Mouse (Mus musculus) cerebellum, adult 2 months (tissue): ENCODE data around the gene Sgms1. TPM values are rescaled to one million over a fixed set of nuclear protein-coding genes. Genes with fewer than 3 reads are reported as not detected.

Source experiments
- DNase-seq, 2 experiments: peaks; one replicate each; pipeline ENCODE4 v3.0.0; 2021
- H3K27ac ChIP-seq: fragments of 200-500 bp; 2 replicates; pipeline ENCODE4 v1.5.1; 2012; ENCODE audit warnings: low read length, control low read depth, inconsistent platforms; ENCODE audit not compliant: insufficient read depth
- H3K27me3 ChIP-seq: fragments of 200-500 bp; 2 replicates; pipeline ENCODE4 v1.6.1; 2012; ENCODE audit warnings: inconsistent platforms, mild to moderate bottlenecking, low read length, moderate library complexity; ENCODE audit not compliant: control insufficient read depth, insufficient read depth
- H3K4me1 ChIP-seq: fragments of 200-500 bp; 2 replicates; pipeline ENCODE4 v1.6.1; 2011; ENCODE audit warnings: low read length; ENCODE audit not compliant: control insufficient read depth, insufficient read depth
- H3K4me3 ChIP-seq: fragments of 200-500 bp; replicated peaks from 2 replicates; pipeline ENCODE3; 2011; ENCODE audit warnings: mild to moderate bottlenecking, low read depth, low read length, control low read depth; ENCODE audit not compliant: insufficient read depth
- CTCF ChIP-seq: fragments of 200-500 bp; IDR thresholded peaks from 2 replicates; pipeline ENCODE4 v1.5.1; 2011; ENCODE audit warnings: low read depth, mild to moderate bottlenecking, control low read depth, low read length, moderate library complexity, borderline replicate concordance; ENCODE audit not compliant: insufficient read depth
- POLR2A ChIP-seq: fragments of 200-500 bp; IDR thresholded peaks from 2 replicates; pipeline ENCODE4 v1.6.1; 2011; ENCODE audit warnings: low read length, control low read depth, borderline replicate concordance; ENCODE audit not compliant: insufficient read depth
- WGBS: fragments of 180-500 bp; shearing (Covaris S2); methylation state at CpG from one replicate; pipeline ENCODE4 v1.1.7; 2018; 5-methylcytosine and 5-hydroxymethylcytosine counted together
- polyA plus RNA-seq: library from polyadenylated mRNA; depleted of rRNA; stranded (reverse); fragments of >200 nt; gene quantifications from 2 replicates; pipeline ENCODE4 v1.2.3, GENCODE M21; 2012

Sgms1 gene
- polyA plus RNA-seq, 1 experiment, result 34.7 TPM

DNA sequence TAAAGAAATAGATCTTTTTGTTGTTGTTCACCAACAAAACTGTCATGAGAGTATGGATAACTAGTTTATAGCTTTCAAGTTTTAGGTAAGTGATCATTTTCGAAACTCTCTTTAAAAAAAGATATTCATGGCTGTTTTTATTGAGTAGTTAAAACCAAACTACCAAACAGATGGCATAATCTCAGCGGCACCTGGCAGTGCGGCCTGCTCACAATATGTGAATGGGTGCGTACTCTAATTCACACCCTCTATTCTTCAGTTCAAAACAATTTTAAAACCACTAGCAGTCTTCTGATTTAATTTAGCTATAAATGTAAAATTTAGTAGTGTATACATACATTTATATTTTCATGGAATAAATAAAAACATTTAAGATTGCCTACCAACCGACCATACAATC is 266.3 kb downstream of the Sgms1 start:
- 59% methylated on average over 5 of the region's 5 CpGs for WGBS
- Histone ChIP-seq H3K27ac (no peak overlapping the region), H3K27me3 (no peaks in the 10 kb centered on the region), H3K4me3 (no peak overlapping the region), H3K4me1 (no peaks in the 10 kb centered on the region)
- no peak for DNase-seq
- TF ChIP-seq CTCF (no peak), POLR2A (no peak)

DNA sequence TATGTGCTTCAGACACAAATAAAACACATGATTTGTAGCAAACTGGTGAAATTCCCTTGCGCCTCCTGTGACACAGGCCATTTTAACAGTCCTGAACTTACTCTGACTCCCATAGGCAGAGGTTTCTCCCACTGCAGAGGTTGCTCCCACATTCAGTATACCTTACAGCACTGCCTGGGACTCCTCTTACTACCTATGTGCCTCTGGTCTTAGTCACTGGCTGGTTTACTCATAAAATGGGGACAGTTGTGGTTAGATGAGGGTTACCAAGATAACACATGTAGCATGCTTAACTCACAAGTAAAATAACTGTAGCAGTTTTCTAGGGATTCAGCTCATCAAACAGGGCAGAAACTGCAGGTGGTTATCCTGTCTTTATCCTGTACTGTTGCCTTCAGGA is 268.7 kb downstream of the Sgms1 start:
- TF ChIP-seq CTCF (no peak), POLR2A (no peak)
- no peak for DNase-seq
- WGBS, result 98% methylated on average over 1 of the region's 1 CpGs
- H3K4me3 ChIP-seq, result no peak overlapping the region
- no peaks in the 10 kb centered on the region for H3K27me3 ChIP-seq
- H3K4me1 ChIP-seq, result no peaks in the 10 kb centered on the region
- H3K27ac ChIP-seq, result no peak overlapping the region

DNA sequence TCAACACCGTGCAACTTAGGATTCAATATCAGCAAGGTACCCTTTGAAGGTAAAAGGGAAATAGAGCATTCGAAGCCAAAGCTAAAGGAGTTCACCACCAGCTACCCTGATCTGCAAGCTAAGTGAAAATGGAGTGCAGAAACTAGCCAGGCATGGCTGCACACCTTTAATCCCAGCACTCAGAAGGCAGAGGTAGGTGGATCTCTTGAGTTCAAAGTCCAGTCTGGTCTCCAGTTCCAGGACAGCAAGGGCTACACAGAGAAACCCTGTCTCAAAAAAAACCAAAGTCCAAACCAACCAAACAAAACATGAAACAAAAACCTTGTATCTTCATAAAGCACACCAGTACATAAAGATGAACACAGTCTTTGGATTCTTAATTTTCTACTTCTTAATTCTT is 269.8 kb downstream of the Sgms1 start:
- Histone ChIP-seq H3K27me3 (no peaks in the 10 kb centered on the region), H3K27ac (no peak overlapping the region), H3K4me1 (no peaks in the 10 kb centered on the region), H3K4me3 (no peak overlapping the region)
- WGBS, result 92% methylated on average over 2 of the region's 2 CpGs
- TF ChIP-seq POLR2A (no peak), CTCF (no peak)
- DNase-seq, result no peak

DNA sequence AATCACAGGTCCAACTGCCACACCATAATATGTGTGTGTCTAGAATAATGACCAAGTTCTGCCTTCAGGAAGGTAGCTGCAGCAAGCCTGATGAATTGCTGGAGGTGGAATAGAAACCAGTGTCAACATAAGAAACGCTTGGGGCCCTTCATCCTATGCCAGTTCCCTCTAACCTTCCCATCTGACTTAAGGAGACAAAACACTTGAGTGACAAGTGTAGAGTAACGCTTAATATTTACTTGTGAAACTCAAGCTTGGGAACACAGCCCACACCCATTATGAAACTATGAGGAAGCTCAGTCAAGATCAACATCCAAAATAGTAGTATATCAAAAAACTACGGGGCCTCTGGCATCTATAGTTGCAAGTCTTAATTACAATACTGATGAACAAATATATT is 271.0 kb downstream of the Sgms1 start:
- Histone ChIP-seq H3K4me3 (no peak overlapping the region), H3K27me3 (no peaks in the 10 kb centered on the region), H3K4me1 (no peaks in the 10 kb centered on the region), H3K27ac (no peak overlapping the region)
- 92% methylated on average over 3 of the region's 3 CpGs for WGBS
- no peak for DNase-seq
- TF ChIP-seq CTCF (no peak), POLR2A (no peak)

DNA sequence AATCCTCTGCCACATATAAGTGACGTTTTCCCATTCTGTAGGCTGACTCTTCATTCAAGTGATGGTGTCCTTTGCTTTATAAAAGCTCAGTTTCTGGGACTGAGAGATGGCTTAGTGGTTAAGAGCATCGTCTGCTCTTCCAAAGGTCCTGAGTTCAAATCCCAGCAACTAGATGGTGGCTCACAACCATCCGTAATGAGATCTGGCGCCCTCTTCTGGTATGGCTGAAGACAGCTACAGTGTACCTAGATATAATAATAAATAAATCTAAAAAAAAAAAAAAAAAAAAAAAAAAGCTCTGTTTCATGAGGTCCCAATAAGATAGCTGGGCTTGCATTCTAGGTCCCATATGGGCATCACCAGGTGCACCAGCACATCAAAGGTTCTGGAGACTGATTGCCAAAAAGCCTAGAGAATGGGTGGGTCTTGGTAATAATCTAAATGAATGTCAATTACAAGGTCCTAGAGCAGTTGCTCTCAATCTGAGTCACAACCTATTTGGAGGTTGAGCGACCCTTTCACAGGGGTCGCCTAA is 272.0 kb downstream of the Sgms1 start:
- Histone ChIP-seq H3K27ac (no peak overlapping the region), H3K4me3 (no peak overlapping the region), H3K27me3 (no peaks in the 10 kb centered on the region), H3K4me1 (no peaks in the 10 kb centered on the region)
- 87% methylated on average over 6 of the region's 6 CpGs for WGBS
- TF ChIP-seq POLR2A (no peak), CTCF (0 out of 2 replicates have a peak, but pooled peaks have one; percentile 17)
- no peak for DNase-seq

DNA sequence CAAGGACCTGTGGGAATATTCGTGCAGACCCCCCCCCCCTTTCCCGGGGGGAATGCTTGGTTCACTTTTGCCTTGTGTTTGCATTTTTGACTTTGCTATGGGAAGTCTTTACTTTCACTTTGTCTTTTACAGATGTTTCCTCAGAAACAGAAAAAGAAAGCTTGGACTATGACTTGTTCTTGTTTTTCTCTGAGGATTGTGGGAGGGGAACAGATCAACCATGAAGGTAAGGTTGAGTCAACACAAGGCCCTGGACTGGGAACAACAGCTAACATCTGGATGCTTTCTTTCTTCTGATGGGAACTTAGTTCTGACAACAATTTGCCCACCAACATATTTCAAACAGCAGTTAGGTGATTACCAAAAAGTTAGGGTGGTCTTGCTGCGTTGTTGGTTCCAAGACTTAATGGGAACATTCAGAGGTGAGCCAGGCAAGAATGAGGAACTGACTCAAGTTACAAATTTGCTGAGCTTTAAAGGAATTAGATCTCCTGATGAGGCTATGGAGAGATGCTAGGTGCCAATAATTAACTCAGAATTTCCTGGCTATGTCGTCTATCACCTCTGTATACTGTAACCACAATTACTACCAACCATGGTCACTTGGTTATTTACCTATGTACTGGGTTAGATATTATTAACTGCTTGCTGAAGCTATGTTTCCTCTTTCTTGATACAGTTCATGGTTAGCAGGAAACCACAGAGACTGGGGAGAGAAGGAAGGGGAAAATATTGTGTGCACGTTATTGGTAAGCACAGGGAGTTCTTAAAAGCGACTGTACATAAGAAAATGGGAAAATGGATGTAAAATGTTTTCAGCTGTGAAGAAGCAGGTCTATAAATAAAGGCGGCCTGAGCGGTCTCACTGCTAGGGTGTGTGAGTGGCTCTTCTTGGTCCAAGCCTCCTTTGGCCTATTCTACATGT is 277.4 kb downstream of the Sgms1 start:
- no peak for TF ChIP-seq POLR2A
- no peak for TF ChIP-seq CTCF
- Histone ChIP-seq H3K4me3 (no peak overlapping the region), H3K27me3 (no peaks in the 10 kb centered on the region), H3K4me1 (no peaks in the 10 kb centered on the region), H3K27ac (no peak overlapping the region)
- WGBS, result 91% methylated on average over 8 of the region's 8 CpGs
- no peak for DNase-seq

DNA sequence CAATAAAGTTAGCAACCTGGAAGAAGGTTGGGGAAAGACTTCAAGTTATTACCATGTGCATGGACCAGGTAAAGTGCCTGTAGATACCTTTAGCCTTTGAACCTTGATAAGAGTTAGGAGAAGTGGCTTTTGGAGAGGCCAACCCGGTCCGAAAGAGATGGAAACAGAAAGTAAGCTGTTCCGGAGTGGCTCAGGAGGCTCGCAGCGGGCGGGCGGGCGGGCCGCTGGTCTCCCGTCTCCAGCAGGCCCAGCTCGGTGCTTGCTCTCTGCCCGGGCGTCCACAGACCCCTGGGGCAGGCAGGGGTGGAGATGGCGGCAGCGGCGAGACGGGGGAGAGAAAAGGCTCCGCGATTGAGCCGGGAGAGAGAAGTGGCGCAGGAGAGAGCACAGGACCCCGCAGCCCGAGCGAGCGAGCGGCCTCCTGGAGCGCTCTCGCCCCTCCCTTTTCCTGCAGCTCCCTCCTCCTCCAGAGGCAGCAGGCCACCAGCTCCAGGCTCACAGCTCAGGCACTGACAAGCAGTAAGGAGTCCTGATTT is 281.7 kb downstream of the Sgms1 start, which contains the start of gene Asah2:
Gene Asah2, minus strand, starts transcription at position 441 of the 536 bp plus-strand sequence.
- Histone ChIP-seq H3K27me3 (no peaks in the 10 kb centered on the region; the same call in 1 of the 2 replicates), H3K4me1 (no peaks in the 10 kb centered on the region), H3K4me3 (peak within 1 kb of the TSS; percentile 69), H3K27ac (no peak within 1 kb of the TSS)
- peak; percentile 42 to 55 for DNase-seq
- WGBS, result 2% methylated on average over 28 of the region's 28 CpGs
- TF ChIP-seq CTCF, result no peak
- TF ChIP-seq POLR2A, result no peak
